Mouse (Mus musculus) liver, embryonic 14.5 days (tissue): ENCODE data around the gene Bak1. TPM values are rescaled to one million over a fixed set of nuclear protein-coding genes. Genes with fewer than 3 reads are reported as not detected.

Experiments
- ATAC-seq: fragments of 200-750 bp; cut with Nextera tagmentation; 2 replicates; pipeline ENCODE4 v1.8.0; 2017; ENCODE audit warnings: moderate number of reproducible peaks, mild to moderate bottlenecking, moderate library complexity; ENCODE audit not compliant: insufficient read depth
- DNase-seq, 3 experiments: peaks; one replicate each; pipeline ENCODE4 v3.0.0-alpha.2; 2012 to 2013; ENCODE audit warnings: low read depth in 3 of 3, low spot score in 3 of 3
- H3K27ac ChIP-seq: fragments of 300-500 bp; sonication (generic); 2 replicates; pipeline ENCODE4 v1.5.1; 2014; ENCODE audit warnings: moderate library complexity, mild to moderate bottlenecking, control low read depth, inconsistent platforms
- H3K27me3 ChIP-seq: fragments of 300-500 bp; sonication (generic); 2 replicates; pipeline ENCODE4 v1.6.1; 2014; ENCODE audit warnings: mild to moderate bottlenecking, low read length, moderate library complexity; ENCODE audit not compliant: control insufficient read depth, insufficient read depth
- H3K36me3 ChIP-seq: fragments of 300-500 bp; sonication (generic); replicated peaks from 2 replicates; pipeline ENCODE4 v1.6.1; 2014; ENCODE audit warnings: low read depth; ENCODE audit not compliant: control insufficient read depth, insufficient read depth
- H3K4me1 ChIP-seq, 2 experiments: fragments of 200-500 bp in 1 of 2; fragments of 300-500 bp in 1 of 2; sonication (generic) in 1 of 2; replicated peaks; 2 replicates each; pipeline ENCODE4 v1.6.1; 2012 to 2014; ENCODE audit warnings: antibody characterized with exemption in 1 of 2, inconsistent platforms in 1 of 2, low read length in 1 of 2; ENCODE audit not compliant: control insufficient read depth in 2 of 2, insufficient read depth in 2 of 2
- H3K4me2 ChIP-seq: fragments of 300-500 bp; sonication (generic); 2 replicates; pipeline ENCODE4 v1.6.1; 2014; ENCODE audit warnings: low read depth, mild to moderate bottlenecking, control low read depth, moderate library complexity
- H3K4me3 ChIP-seq, 2 experiments: fragments of 200-500 bp in 1 of 2; fragments of 300-500 bp in 1 of 2; sonication (generic) in 1 of 2; 2 replicates each; pipeline ENCODE4 v1.5.1; 2012 to 2014; ENCODE audit warnings: low read depth in 2 of 2, low read length in 2 of 2, mild to moderate bottlenecking in 2 of 2, control low read depth in 1 of 2, inconsistent platforms in 1 of 2, moderate library complexity in 1 of 2; ENCODE audit not compliant: insufficient read depth in 1 of 2
- H3K9ac ChIP-seq: fragments of 300-500 bp; sonication (generic); replicated peaks from 2 replicates; pipeline ENCODE4 v1.6.1; 2014; ENCODE audit warnings: mild to moderate bottlenecking, control low read depth, moderate library complexity
- H3K9me3 ChIP-seq: fragments of 300-500 bp; sonication (generic); 2 replicates; pipeline ENCODE4 v1.6.1; 2016; ENCODE audit warnings: low read length, mixed read lengths; ENCODE audit not compliant: control insufficient read depth
- CTCF ChIP-seq: IDR thresholded peaks from 2 replicates; pipeline ENCODE4 v1.5.1; 2016; ENCODE audit warnings: antibody characterized with exemption, low read depth, control low read depth
- EP300 ChIP-seq: IDR thresholded peaks from 2 replicates; pipeline ENCODE4 v1.6.1; 2016; ENCODE audit warnings: antibody characterized with exemption, low read depth
- WGBS: fragments of 180-500 bp; shearing (Covaris S2); extraction: QIAGEN DNeasy Blood & Tissue Kit; methylation state at CpG from one replicate; pipeline ENCODE4 v1.1.7; 2014; ENCODE audit not compliant: insufficient replicate concordance; 5-methylcytosine and 5-hydroxymethylcytosine counted together
- polyA plus RNA-seq, 2 experiments: library from polyadenylated mRNA; depleted of rRNA in 1 of 2; stranded (reverse) in 1 of 2; unstranded in 1 of 2; fragments of >200 nt; fragmentation: Nextera tagmentation in 1 of 2; extraction: Ambion mirVana in 1 of 2; gene quantifications; 2 replicates each; pipeline versions ENCODE4 v1.2.1 to v1.2.3; 2012 to 2014

Bak1 gene
- polyA plus RNA-seq, 2 experiments = 5.8 to 16.1 TPM

DNA sequence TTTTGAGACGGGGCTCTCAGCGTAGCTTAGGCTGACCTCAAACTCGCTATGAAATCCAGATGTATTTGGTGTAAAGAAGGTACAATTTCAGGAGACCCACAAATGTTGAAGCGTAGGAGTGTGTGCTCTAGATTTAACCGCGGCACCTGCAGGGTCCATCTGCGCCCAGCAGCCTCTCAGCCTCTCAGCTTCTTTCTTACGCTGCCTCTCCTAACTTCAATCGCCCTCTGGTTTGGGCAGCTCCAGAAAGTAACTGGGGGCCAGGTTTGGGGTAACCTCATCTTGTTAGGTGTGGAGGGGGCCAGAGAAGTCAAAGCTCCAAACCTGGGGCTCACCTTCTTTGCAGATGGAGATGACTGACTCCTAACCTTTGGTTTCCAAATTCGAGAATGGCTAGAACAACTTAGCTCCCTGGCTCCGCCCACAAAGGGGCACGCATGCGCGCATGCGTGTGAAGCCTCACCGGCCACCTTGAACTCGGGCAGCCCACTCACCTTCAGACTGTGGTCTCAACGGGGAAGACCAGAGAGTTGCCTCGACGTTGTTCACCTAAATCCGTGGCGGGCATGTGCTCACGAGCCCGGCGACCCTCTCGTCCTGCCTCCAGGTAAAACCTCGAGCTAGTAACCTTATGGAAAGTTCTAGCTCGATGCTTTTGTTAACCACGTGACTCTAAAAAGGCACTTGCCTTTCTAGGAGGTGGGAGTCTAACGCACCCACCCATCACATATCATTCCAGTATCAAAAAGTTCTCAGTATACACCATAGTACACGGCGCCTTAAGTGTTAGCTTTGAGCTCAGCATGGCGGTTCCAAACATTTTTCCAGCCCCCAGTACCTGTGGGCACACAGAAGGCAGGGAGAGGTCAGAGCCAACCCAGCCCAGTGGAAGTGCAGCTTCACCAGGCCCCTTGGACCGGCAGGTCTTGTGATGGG is 11.0 kb downstream of the Bak1 start:
- ATAC-seq (peak; percentile 71), DNase-seq (peak; percentile 71 to 80 (median 72))
- peak overlapping the region; percentile 63 for H3K9ac ChIP-seq
- WGBS = 6% methylated on average over 34 of the region's 34 CpGs
- no peak for TF ChIP-seq EP300
- no peak for TF ChIP-seq CTCF
- no peak overlapping the region; the same call in 1 of the 2 replicates for H3K27ac ChIP-seq
- peak overlapping the region; percentile 65 to 76 for H3K4me3 ChIP-seq
- peaks cover 6% of the 10 kb centered on the region for H3K36me3 ChIP-seq
- H3K27me3 ChIP-seq = no peaks in the 10 kb centered on the region
- peaks cover 0 to under 1% of the 10 kb centered on the region in 2 experiments; a peak in 2 of 4 replicates for H3K4me1 ChIP-seq
- H3K4me2 ChIP-seq = peak overlapping the region; percentile 68
- H3K9me3 ChIP-seq = no peaks in the 10 kb centered on the region

DNA sequence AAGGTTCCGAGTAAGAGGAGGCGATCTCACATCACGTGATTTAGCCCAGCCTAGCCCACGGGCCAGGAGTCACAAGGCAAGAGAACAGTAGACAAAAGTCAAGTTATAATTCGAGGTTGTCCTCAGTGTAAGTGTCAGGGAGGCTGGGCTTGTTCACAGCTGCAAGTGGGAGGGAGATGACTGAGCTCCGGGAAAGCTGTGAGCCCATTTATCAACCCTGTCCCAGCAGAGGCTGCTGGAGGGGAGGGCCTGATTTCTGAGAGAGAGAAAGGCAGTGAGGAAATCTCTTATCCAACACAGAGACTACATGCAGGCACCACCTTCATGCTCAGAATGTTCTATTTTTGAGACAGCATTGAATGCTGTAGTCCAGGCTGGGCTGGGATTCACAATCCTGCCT is 15.9 kb downstream of the Bak1 start:
- TF ChIP-seq CTCF = no peak
- no peak for TF ChIP-seq EP300
- peaks cover 2 to 14% of the 10 kb centered on the region in 2 experiments; a peak in 3 of 4 replicates for H3K4me1 ChIP-seq
- H3K4me3 ChIP-seq = no peak overlapping the region
- H3K4me2 ChIP-seq = peak overlapping the region; percentile 53; the same call in 1 of the 2 replicates
- H3K27me3 ChIP-seq = no peaks in the 10 kb centered on the region
- ATAC-seq = peak; percentile 59; the same call in 1 of the 2 replicates
- H3K9ac ChIP-seq = no peak overlapping the region
- no peak overlapping the region for H3K27ac ChIP-seq
- H3K9me3 ChIP-seq = no peaks in the 10 kb centered on the region
- DNase-seq = no peak
- H3K36me3 ChIP-seq = no peaks in the 10 kb centered on the region
- 33% methylated on average over 6 of the region's 6 CpGs for WGBS

DNA sequence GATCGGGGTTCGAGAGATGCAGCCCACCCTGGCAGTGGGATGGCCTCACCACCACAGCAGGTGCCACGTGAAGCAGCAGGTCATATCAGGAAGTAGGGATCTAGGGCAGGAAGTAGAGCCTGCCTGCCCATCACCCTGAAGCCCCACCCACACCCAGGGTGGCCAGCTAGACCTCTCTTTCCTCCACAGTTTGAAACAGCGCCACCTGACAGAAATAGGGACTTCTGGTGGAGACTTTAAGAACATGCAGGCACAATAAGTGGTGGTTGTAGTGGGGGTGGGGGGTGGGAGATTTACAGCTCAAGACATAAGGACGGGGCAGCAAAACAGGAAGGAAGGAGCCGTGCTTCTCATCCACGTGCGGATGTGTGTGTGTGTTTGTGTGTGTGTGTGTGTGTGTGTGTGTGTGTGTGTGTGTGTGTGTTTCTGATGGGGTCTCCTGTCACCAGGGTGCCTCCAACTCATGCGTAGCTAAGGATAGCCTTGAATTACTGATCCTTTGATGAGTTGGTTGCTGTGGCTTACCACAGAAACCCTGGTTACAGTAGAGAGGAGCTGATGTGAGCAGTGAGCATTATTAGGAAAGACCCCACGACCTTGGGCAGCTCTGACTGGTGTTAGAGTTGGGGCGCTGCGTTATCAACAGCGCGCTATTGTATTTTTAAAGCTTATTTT is 16.7 kb downstream of the Bak1 start:
- TF ChIP-seq CTCF = peak; percentile 37
- TF ChIP-seq EP300 = no peak
- Histone ChIP-seq H3K9me3 (no peaks in the 10 kb centered on the region), H3K27me3 (no peaks in the 10 kb centered on the region), H3K36me3 (no peaks in the 10 kb centered on the region), H3K9ac (no peak overlapping the region), H3K4me2 (peak overlapping the region; percentile 53), H3K4me3 (peak overlapping the region in 1 of 2 experiments; percentile 13; a peak in 1 of 4 replicates), H3K4me1 (peaks cover 2 to 14% of the 10 kb centered on the region in 2 experiments; a peak in 3 of 4 replicates), H3K27ac (no peak overlapping the region)
- peak; percentile 65 for ATAC-seq
- WGBS = 17% methylated on average over 14 of the region's 14 CpGs
- peak in 2 of 3 experiments; percentile 55 to 58 for DNase-seq

DNA sequence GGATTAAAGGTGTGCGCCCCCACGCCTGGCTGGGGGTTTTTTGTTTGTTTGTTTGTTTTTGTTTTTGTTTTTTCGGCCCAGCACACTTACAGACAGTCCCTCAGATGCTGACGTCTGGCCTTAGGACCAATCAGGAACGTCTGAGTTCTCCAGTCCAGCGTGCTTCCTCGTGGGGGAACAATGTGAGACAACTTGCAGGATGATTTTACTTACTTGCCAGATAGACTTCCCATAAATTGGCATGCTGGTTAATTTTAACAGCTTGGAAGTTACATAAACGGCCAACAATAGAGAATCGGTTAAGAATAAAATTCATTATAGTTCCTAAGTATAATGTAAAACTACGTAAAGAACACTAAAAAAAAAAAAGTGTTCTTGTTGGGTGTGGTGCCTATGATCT is 17.6 kb downstream of the Bak1 start:
- Histone ChIP-seq H3K4me2 (no peak overlapping the region), H3K4me3 (no peak overlapping the region), H3K9me3 (no peaks in the 10 kb centered on the region), H3K27me3 (no peaks in the 10 kb centered on the region), H3K9ac (no peak overlapping the region), H3K36me3 (no peaks in the 10 kb centered on the region), H3K4me1 (peaks cover 2 to 14% of the 10 kb centered on the region in 2 experiments; a peak in 3 of 4 replicates), H3K27ac (no peak overlapping the region)
- 71% methylated on average over 10 of the region's 10 CpGs for WGBS
- ATAC-seq (no peak), DNase-seq (no peak)
- TF ChIP-seq CTCF = no peak
- TF ChIP-seq EP300 = no peak

DNA sequence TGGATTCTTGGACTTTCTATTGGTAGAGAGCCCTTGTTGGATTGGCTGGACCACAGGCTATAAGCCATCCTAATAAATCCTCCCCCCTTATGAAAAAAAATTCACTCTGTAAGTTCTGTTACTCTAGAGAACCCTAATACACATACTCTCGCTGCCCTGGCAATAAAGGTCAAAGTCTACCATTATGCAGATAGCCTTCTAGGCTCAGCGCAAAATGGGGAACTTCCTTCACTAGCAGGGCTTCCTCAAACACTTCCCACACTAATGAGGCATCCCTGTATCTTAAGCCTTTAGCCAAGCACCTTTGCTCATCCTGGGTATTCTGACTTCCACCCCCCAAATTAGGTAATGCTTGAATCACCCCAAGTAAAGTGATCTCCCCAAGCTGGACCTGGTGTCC is 20.5 kb downstream of the Bak1 start:
- no peak overlapping the region for H3K4me2 ChIP-seq
- H3K27me3 ChIP-seq = no peaks in the 10 kb centered on the region
- WGBS = 40% methylated on average over 2 of the region's 2 CpGs
- H3K9ac ChIP-seq = no peak overlapping the region
- ATAC-seq (no peak), DNase-seq (no peak)
- H3K4me3 ChIP-seq = no peak overlapping the region
- H3K4me1 ChIP-seq = peaks cover 2 to 14% of the 10 kb centered on the region in 2 experiments; a peak in 3 of 4 replicates
- no peak for TF ChIP-seq EP300
- no peak for TF ChIP-seq CTCF
- no peaks in the 10 kb centered on the region for H3K9me3 ChIP-seq
- H3K36me3 ChIP-seq = no peaks in the 10 kb centered on the region
- H3K27ac ChIP-seq = no peak overlapping the region
